Mouse (Mus musculus) bone marrow macrophage, adult 2 months (primary cell): Measurements from ENCODE around the gene Ccdc89.

ENCODE experiments used
- CTCF ChIP-seq: IDR thresholded peaks from 2 replicates; pipeline ENCODE4 v1.5.1; 2012; ENCODE audit warnings: low read depth, mild to moderate bottlenecking, low read length, moderate library complexity
- POLR2A ChIP-seq: IDR thresholded peaks from 2 replicates; pipeline ENCODE4 v1.6.1; 2012; ENCODE audit warnings: mild to moderate bottlenecking, low read depth, low read length, borderline replicate concordance

DNA sequence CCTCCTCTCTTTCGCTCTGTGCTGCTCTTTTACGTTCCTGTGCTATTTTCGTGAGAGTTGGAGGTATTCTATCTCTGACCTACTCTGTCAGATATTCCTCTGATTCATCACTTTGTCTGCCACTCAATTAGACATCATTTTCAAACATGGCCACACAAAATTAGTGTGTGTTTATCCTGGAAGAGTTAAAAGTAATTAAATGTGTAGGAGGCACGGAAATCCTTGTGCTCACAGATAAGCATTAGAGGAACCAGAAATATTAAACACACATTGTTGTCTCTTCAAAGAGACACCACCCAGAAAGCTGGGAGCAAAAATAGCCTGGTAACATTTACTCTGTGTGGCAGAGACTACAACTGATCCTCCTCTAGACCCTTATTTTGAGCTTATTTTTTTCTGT is 13.7 kb downstream of the Ccdc89 start:
- TF ChIP-seq CTCF (no peak), POLR2A (no peak)
